Mouse (Mus musculus) neutrophil, adult 65 days (primary cell): ENCODE data around the gene Atp8b4. TPM values are rescaled to one million over a fixed set of nuclear protein-coding genes. Genes with fewer than 3 reads are reported as not detected.

Source experiments
- total RNA-seq: library from RNA; stranded (reverse); gene quantifications from 2 replicates; pipeline ENCODE4 v1.2.4, GENCODE M21; 2023

The Atp8b4 gene
- total RNA-seq = 145 and 223 TPM in 2 replicates

GRCm38 (mm10) chr2:126500521-126500920 lies at the start of gene Atp8b4:
Atp8b4 (minus strand) TSS chr2:126500674.

Other genes starting within 250 kb of the Atp8b4 start
- gene Slc27a2, start 51.7 kb upstream of the Atp8b4 start, total RNA-seq = 0.32 and 0.84 TPM in 2 replicates
- gene Hdc, start 118.6 kb upstream of the Atp8b4 start, total RNA-seq = 434 and 683 TPM in 2 replicates
- 41.2 and 54.3 TPM in 2 replicates for gene Gabpb1, start 175.7 kb upstream of the Atp8b4 start, total RNA-seq
- 38.2 and 43.8 TPM in 2 replicates for gene Usp8, start 206.7 kb upstream of the Atp8b4 start, total RNA-seq